Mouse (Mus musculus) layer of hippocampus, adult 11-12 months (tissue): ENCODE data around the gene Vsx2.
"Not testable (repeated sequence)": the region's sequence is repeated elsewhere in the genome, so short reads cannot be mapped to it uniquely, and the experiment has no call there.

Experiments used
- DNase-seq: peaks from one replicate; pipeline ENCODE4 v3.0.0; 2022; ENCODE audit warnings: low spot score

Vsx2 gene

GRCm38 (mm10) chr12:84569336-84569970 is at the start of gene Vsx2:
Vsx2 (plus strand) TSS chr12:84569762.
- DNase-seq, result no peak

GRCm38 (mm10) chr12:84523728-84524127 is 45.8 kb upstream of the Vsx2 start:
- no peak for DNase-seq

- no peak for DNase-seq
Observed at GRCm38 (mm10) chr12:84524147-84525050, 45.2 kb upstream of the Vsx2 start.

- no peak for DNase-seq
Observed at GRCm38 (mm10) chr12:84525422-84525821, 44.1 kb upstream of the Vsx2 start.

- no peak for DNase-seq
Observed at GRCm38 (mm10) chr12:84530426-84530825, 39.1 kb upstream of the Vsx2 start.

GRCm38 (mm10) chr12:84531906-84532829 is 37.4 kb upstream of the Vsx2 start:
- DNase-seq, result peak; percentile 41

- no peak for DNase-seq
Observed at GRCm38 (mm10) chr12:84532830-84533199, 36.7 kb upstream of the Vsx2 start.

GRCm38 (mm10) chr12:84533706-84534486 is 35.7 kb upstream of the Vsx2 start:
- DNase-seq, result no peak

- not testable (repeated sequence) for DNase-seq
Observed at GRCm38 (mm10) chr12:84539537-84539936, 30.0 kb upstream of the Vsx2 start.

- DNase-seq, result no peak
Observed at GRCm38 (mm10) chr12:84541391-84541958, 28.1 kb upstream of the Vsx2 start.

- DNase-seq, result peak; percentile 64
Observed at GRCm38 (mm10) chr12:84546028-84546427, 23.5 kb upstream of the Vsx2 start.

- no peak for DNase-seq
Observed at GRCm38 (mm10) chr12:84546577-84547085, 22.9 kb upstream of the Vsx2 start.

- DNase-seq, result no peak
Observed at GRCm38 (mm10) chr12:84548251-84548650, 21.3 kb upstream of the Vsx2 start.

GRCm38 (mm10) chr12:84555218-84555617 is 14.3 kb upstream of the Vsx2 start:
- no peak for DNase-seq

- DNase-seq, result no peak
Observed at GRCm38 (mm10) chr12:84562558-84562957, 7.0 kb upstream of the Vsx2 start.

GRCm38 (mm10) chr12:84567576-84567975 is 2.0 kb upstream of the Vsx2 start:
- DNase-seq, result no peak

GRCm38 (mm10) chr12:84569976-84570693 is 573 bp downstream of the Vsx2 start:
- no peak for DNase-seq

- DNase-seq, result no peak
Observed at GRCm38 (mm10) chr12:84570694-84571415, 1.3 kb downstream of the Vsx2 start.
